Mouse (Mus musculus) heart, adult 18-20 months (tissue): ENCODE results near the gene Gm42421. TPM values are rescaled to one million over a fixed set of nuclear protein-coding genes. Genes with fewer than 3 reads are reported as not detected.

Experiments
- DNase-seq, 2 experiments: peaks; one replicate each; pipeline ENCODE4 v3.0.0; 2021 to 2022; ENCODE audit warnings: mixed read lengths in 1 of 2
- long read RNA-seq, 2 experiments: library from polyadenylated mRNA; stranded (forward); transcript quantifications; one replicate each; pipeline ENCODE4 v2.0.0; 2021
- total RNA-seq, 2 experiments: library from RNA; stranded (reverse); gene quantifications; 2 replicates each; pipeline ENCODE4 v1.2.3; 2021

Gene Gm42421
- total RNA-seq = not detected
- long read RNA-seq, experiment 1 = 0 reads
- long read RNA-seq, experiment 2 = 0 reads

- DNase-seq = no peak
Measured at GRCm38 (mm10) chr5:143927875-143928274, at the start of gene Gm42421. Gene Gm42421 (plus strand): TSS chr5:143928175.

DNA sequence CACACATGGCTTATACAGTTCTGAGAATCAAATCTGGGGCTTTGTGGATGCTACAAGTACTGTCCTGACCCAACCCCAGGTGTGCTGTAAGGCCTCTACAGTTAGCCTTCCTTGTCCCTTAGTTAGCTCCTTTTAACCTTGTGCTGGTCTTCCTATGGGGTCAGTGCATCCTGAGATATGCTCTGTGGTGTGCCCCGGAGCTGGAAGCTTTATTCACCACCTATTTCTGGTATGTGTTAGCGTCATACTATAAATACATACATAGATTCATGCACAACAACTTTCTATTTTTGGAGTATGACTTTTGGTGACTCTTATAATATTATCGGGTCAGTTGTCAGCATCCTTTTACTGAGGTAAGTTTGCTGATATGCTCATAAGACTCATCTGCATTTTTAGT, 42.7 kb upstream of the Gm42421 start:
- no peak for DNase-seq

DNA sequence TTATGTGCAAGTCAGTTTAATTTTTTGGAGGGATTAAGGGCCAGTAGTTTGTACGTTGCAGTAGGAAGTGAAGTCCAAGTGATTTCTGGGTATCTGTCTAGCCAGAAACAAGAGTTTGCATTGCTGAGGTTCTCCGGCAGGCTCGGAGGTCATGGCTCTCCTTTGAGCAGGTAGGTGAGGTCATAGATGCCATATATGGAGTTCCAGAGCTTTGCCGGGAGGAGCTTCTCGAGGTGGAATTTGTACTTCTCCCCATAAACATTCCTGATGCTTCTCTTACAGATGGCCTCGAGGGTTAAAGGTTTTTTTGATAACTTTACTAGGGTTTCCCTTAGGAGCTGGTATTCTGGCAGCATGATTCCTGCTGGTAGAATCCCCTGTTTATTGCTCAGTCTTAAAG, 37.2 kb upstream of the Gm42421 start:
- no peak for DNase-seq

DNA sequence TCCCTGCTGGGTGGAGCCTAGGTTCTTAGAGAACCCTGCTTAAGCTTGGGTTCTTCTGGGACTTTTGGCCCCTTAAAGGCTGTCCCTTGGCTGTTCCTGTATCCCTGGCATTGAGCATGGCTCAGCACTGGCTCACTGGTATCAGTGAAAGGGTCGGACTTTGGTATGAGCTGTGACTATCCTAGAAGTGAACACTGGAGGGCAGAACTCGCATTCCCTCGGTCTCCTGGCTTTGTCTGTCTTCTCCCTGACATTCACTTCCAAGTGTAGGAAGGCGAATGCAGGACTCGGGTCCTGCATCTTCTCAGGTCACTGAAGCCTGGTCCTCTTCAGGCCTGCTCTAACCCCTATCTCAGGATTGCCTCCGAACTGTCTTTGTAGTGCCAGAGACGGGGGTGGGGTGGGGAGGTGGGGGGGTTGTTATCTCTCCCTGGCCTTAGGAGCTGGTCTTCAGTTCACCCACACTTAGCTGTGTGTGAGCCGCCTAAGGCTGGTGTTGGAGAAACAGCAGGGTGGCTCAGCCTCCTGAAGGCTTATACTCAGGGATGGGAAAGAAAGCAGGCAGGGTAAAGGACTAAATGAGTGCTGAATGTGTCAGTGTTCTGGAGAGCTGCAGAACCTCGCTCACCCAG, 35.6 kb upstream of the Gm42421 start:
- DNase-seq = no peak

GRCm38 (mm10) chr5:143893396-143893795, 34.6 kb upstream of the Gm42421 start:
- DNase-seq = no peak

GRCm38 (mm10) chr5:143897635-143898330, 30.2 kb upstream of the Gm42421 start, which contains the start of gene Ankrd61:
Gene Ankrd61 (minus strand): TSS chr5:143897685.
- DNase-seq = no peak

GRCm38 (mm10) chr5:143902111-143902510, 25.9 kb upstream of the Gm42421 start:
- DNase-seq = peak; percentile 55 to 78

GRCm38 (mm10) chr5:143903813-143904212, 24.2 kb upstream of the Gm42421 start:
- DNase-seq = no peak

DNA sequence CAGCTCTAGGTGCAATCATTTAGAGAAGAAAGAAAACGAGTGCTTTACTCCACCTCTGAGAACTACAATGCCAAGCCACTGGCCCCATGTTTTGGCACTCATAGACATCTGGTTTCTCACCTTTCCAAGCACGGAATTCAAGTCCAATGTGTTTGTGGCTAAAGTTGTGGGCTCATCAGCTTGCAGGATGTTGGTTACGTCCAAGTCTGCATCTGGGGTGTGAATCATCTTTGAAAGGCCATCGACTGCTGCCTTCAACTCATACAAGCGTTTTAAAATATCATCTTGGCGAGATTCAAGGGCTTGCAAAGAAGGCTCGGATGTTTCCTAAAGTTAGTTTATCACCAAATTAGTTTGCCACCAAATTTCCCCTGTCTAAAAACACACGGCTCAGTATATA, 21.5 kb upstream of the Gm42421 start:
- no peak for DNase-seq

DNA sequence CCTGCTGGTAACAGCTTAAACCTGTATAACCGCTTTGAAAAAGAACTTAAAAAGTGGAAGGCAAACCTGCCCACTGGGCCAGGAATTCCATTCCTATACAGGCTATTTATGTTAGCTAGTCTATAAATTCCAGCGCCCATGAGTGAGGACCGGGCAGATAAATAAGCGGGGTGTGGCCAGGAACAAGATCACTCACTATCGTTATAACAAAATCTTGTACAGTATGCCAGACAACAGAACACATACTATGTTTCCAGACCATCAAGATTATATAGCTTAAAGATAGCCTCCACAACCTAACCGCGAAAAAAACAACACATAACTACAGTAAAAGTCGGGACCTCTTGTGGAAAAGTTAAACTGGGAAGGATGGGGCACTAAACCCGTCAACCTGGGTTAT, 19.0 kb upstream of the Gm42421 start:
- DNase-seq = no peak

DNA sequence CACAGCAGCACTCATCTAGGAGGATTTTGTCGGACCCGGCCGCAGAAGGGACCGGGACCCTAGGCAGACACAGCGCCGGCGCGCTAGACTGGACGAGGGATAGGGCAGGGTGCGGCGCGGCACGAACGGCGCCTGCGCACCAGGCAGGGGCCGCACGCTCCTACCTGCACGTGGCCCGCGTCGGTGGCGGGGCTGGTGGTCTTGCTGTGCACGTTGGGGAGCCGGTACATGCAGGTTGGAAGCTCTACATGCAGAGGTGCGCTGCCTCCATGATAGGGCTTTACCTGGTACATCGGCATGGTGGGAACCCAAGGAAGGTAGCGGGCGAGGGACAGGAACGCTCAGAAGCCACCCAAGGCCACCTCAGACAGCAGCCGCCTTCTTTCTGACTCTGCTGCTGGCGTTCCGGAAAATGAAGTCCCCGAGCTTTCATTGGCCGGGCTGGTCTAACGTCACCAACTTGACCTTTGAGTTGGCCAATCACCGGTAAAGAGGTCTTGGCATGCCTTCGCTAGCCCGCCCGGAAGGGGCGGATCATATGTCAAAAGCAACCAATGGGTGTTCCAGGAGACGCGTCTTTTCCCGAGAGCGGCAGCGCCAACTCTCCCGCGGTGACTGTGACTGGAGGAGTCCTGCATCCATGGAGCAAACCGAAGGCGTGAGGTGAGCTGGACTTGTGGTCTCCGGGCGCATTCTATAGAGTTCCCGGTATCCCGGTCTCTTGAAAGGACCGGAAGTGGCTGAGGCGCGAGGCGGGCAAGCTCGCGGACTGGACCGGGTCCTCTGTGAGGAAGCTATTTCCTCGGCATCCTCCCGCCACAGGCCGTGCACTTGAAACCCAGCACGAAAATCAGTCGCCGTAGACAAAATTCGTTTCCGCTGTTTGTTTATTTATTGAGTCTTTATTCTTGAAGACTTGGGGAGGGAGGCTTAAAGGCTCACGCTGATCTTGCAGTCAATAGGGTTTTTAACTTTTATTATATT, 18.3 kb upstream of the Gm42421 start, which contains the start of the genes Aimp2 and Pms2:
Gene Aimp2 (minus strand): TSS at position 431 of the 984 bp plus-strand sequence.
Gene Pms2 (plus strand): TSS at position 548 of the 984 bp plus-strand sequence.
- DNase-seq = peak; percentile 97 to 98

DNA sequence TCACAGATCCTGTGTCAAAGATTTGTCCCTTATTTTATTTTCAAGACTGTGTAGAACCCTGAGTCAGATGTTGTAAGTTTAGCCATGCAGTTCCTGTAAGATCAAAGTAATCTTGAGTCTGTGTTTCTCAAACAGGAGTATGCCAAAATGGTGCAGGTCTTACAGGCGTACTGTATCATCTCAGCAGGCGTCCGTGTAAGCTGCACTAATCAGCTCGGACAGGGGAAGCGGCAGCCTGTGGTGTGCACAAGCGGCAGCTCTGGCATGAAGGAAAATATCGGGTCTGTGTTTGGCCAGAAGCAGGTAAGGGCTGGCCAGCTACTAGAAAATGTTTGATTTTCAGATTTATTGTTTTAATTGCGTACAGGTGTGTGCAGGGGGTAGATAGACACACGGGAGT, 11.8 kb upstream of the Gm42421 start:
- no peak for DNase-seq

GRCm38 (mm10) chr5:143917418-143917817, 10.6 kb upstream of the Gm42421 start:
- DNase-seq = peak; percentile 59 to 72

DNA sequence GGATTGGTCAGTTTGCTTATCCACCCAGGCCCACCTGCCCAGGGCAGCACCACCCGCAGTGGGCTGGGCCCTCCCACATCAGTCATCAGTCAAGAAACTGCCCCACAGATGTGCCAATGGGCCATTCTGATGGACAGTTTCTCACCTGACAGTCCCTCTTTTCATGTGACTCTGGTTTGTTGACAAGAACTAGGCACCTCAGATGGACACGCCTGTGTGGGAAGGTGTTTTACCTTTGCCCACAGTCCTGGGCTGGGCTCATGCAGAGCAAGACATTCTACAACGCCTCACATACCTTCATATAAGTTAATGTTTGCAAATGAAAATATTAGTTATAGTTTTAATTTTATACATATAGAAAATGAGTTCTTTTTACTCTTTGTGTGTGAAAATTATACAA, 9.9 kb upstream of the Gm42421 start:
- DNase-seq = no peak

GRCm38 (mm10) chr5:143924781-143925452, 3.1 kb upstream of the Gm42421 start:
- DNase-seq = no peak

DNA sequence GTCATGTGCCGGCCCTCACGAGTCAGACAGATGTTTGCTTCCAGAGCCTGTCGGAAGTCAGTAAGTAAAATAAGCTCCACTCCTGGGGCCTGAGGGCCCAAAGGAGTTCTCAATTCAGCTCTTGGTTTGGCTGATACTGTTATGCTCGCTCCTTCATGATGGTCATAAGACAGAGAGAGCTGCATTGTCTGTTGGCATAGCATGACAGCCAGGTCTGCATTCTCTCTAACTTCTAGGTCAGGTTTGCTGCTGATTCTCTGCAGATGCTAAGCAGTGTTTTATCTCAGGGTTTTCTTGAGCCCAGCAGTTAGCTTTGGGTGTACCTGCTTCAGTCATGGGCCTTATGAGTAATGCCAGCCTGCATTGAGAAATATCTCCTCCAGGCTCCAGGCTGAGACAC, 1.3 kb downstream of the Gm42421 start:
- no peak for DNase-seq

- DNase-seq = no peak
Measured at GRCm38 (mm10) chr5:143930656-143931055, 2.7 kb downstream of the Gm42421 start.

GRCm38 (mm10) chr5:143931863-143932580, 4.0 kb downstream of the Gm42421 start:
- no peak for DNase-seq

GRCm38 (mm10) chr5:143932831-143933230, 4.9 kb downstream of the Gm42421 start, which contains the start of gene Rsph10b:
Gene Rsph10b (plus strand): TSS chr5:143933035.
- no peak for DNase-seq

- DNase-seq = no peak
Measured at GRCm38 (mm10) chr5:143933414-143933813, 5.4 kb downstream of the Gm42421 start.

- no peak for DNase-seq
Measured at GRCm38 (mm10) chr5:143933875-143934274, 5.9 kb downstream of the Gm42421 start.
